Mouse (Mus musculus) c-Kit-negative CD71-positive TER-119-positive erythroid progenitor cells, embryonic 14.5 days (primary cell): Measurements from ENCODE around the gene Rhod.
A peak's percentile ranks its signal among the peaks of the same experiment; 100 is the strongest.
"Not testable (repeated sequence)": the region's sequence is repeated elsewhere in the genome, so short reads cannot be mapped to it uniquely, and the experiment has no call there.

ENCODE experiments used
- DNase-seq: peaks from one replicate; pipeline ENCODE4 v3.0.0-alpha.2; 2013; ENCODE audit warnings: low read depth, low spot score

The Rhod gene

GRCm38 (mm10) chr19:4409062-4409461 is 30.2 kb downstream of the Rhod start:
- DNase-seq, result no peak

- no peak for DNase-seq
These were observed 34.4 kb downstream of the Rhod start for GRCm38 (mm10) chr19:4404840-4405239.

- DNase-seq, result no peak
These were observed 40.3 kb downstream of the Rhod start for GRCm38 (mm10) chr19:4398959-4399358.

GRCm38 (mm10) chr19:4398630-4398948 is 40.6 kb downstream of the Rhod start:
- no peak for DNase-seq

- DNase-seq, result peak; percentile 29
These were observed 41.2 kb downstream of the Rhod start, which contains the start of gene Kdm2a for GRCm38 (mm10) chr19:4397798-4398629. Kdm2a (minus strand) TSS chr19:4398285.

- peak; percentile 95 for DNase-seq
These were observed 42.0 kb downstream of the Rhod start for GRCm38 (mm10) chr19:4396998-4397797.

GRCm38 (mm10) chr19:4396081-4396997 is 42.9 kb downstream of the Rhod start:
- peak; percentile 43 for DNase-seq

- DNase-seq, result no peak
These were observed 52.0 kb downstream of the Rhod start for GRCm38 (mm10) chr19:4387276-4387675.

- no peak for DNase-seq
These were observed 54.2 kb downstream of the Rhod start for GRCm38 (mm10) chr19:4385026-4385425.

- DNase-seq, result no peak
These were observed 54.9 kb downstream of the Rhod start for GRCm38 (mm10) chr19:4384322-4384721.

GRCm38 (mm10) chr19:4383306-4383705 is 55.9 kb downstream of the Rhod start:
- DNase-seq, result no peak

GRCm38 (mm10) chr19:4382303-4382702 is 56.9 kb downstream of the Rhod start:
- not testable (repeated sequence) for DNase-seq
